Mouse (Mus musculus) C2C12 (cell line): ENCODE data around the gene Sdhc. TPM values are rescaled to one million over a fixed set of nuclear protein-coding genes. Genes with fewer than 3 reads are reported as not detected.

Source experiments
- H3K27me3 ChIP-seq: one replicate; pipeline ENCODE4 v1.6.1; 2011; ENCODE audit not compliant: control insufficient read depth, insufficient read depth, insufficient read length
- H3K36me3 ChIP-seq: one replicate; pipeline ENCODE4 v1.6.1; 2011; ENCODE audit not compliant: control insufficient read depth, insufficient read depth
- H3K4me3 ChIP-seq: one replicate; pipeline ENCODE4 v1.5.1; 2011; ENCODE audit warnings: mild to moderate bottlenecking, control low read depth; ENCODE audit not compliant: poor library complexity, insufficient read depth, severe bottlenecking
- H3K79me2 ChIP-seq: one replicate; pipeline ENCODE4 v1.6.1; 2011; ENCODE audit not compliant: control insufficient read depth, insufficient read depth
- H3K79me3 ChIP-seq: one replicate; pipeline ENCODE4 v1.6.1; 2011; ENCODE audit warnings: low read depth, control low read depth
- H3ac ChIP-seq: one replicate; pipeline ENCODE3; 2011; ENCODE audit warnings: low read depth; ENCODE audit not compliant: control insufficient read depth, insufficient read length
- CEBPB ChIP-seq: IDR thresholded peaks from one replicate; pipeline ENCODE4 v1.6.1; 2011; ENCODE audit warnings: low read depth, mild to moderate bottlenecking, control low read depth, moderate library complexity
- CTCF ChIP-seq: IDR thresholded peaks from one replicate; pipeline ENCODE4 v1.5.1; 2011; ENCODE audit not compliant: control insufficient read depth, insufficient read depth, insufficient read length
- FOSL1 ChIP-seq: IDR thresholded peaks from one replicate; pipeline ENCODE4 v1.8.0; 2011; ENCODE audit warnings: mild to moderate bottlenecking, low read length; ENCODE audit not compliant: poor library complexity, insufficient read depth, severe bottlenecking
- MAX ChIP-seq: IDR thresholded peaks from one replicate; pipeline ENCODE4 v1.6.1; 2011; ENCODE audit warnings: mild to moderate bottlenecking, control low read depth
- MYOD1 ChIP-seq: IDR thresholded peaks from one replicate; pipeline ENCODE4 v1.6.1; 2011; ENCODE audit warnings: low read depth; ENCODE audit not compliant: control insufficient read depth, insufficient read length
- MYOG ChIP-seq: IDR thresholded peaks from one replicate; pipeline ENCODE4 v1.6.1; 2011; ENCODE audit not compliant: control insufficient read depth, insufficient read length; ENCODE audit errors: extremely low read depth
- USF1 ChIP-seq: IDR thresholded peaks from one replicate; pipeline ENCODE4 v1.6.1; 2011; ENCODE audit warnings: low read depth, mild to moderate bottlenecking, control low read depth, moderate library complexity
- long read RNA-seq, 2 experiments: library from polyadenylated mRNA; unstranded; transcript quantifications; one replicate each; pipeline ENCODE4 v2.0.0; 2019 to 2020
- polyA plus RNA-seq: library from polyadenylated mRNA; unstranded; fragments of >200 nt; fragmentation: generic; extraction: Trizol; gene quantifications from one replicate; pipeline ENCODE4 v1.2.1, GENCODE M21; 2012; ENCODE audit warnings: missing spikeins

The Sdhc gene
- 147 TPM for polyA plus RNA-seq
- long read RNA-seq, experiment 1, transcript Sdhc-202 (6 exons, 3,171 nt) = major isoform, 48 of 112 reads
- long read RNA-seq, experiment 1, partial matches to known transcripts = 60 of 112 reads
- long read RNA-seq, experiment 1, other reads (novel, unspliced or antisense) = 4 of 112 reads
- long read RNA-seq, experiment 2, transcript Sdhc-202 (6 exons, 3,171 nt) = major isoform, 5 of 9 reads
- long read RNA-seq, experiment 2, partial matches to known transcripts = 4 of 9 reads
- long read RNA-seq, experiment 2, other reads (novel, unspliced or antisense) = 0 of 9 reads

DNA sequence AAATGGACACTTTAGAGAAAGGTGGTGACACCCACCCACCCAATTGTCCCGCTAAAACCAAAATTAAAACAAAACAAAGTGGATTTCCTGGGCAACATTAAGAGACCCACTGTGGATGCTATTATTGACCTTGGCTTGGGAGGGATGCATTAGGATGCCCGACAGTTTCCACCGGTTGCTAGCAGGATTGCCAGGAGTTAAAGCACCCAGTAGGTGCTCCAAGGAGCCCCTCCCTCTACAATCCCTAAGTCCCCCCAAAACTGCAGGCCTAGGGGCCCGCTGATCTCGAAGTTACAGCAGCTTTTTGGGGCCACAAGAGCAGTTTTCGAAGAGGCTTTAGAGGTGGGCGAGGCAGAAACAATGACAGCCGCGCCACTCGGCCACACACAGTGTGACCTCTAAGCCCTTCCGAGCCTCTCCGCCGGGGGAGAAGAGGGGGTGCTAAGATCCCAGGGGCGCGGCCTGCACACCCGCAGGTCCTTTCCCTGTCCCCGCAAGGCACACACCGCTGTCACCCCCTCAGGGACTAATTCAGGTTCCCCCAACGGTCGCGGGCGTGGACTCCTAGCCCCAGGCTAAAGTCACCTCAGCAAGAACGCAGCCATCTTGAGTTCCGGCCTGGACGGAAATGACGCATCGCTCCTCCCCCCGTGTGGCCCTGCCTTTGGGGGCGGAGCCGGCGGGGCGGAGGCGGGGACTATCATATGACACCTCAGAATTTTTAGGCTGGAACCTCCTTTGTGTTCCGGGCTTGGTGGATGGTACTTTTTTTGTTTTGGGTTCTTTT lies at the start of gene Sdhc, which contains the start of gene Mpz:
Sdhc (minus strand) TSS at position 630 of the 787 bp plus-strand sequence.
Mpz (plus strand) TSS at position 738 of the 787 bp plus-strand sequence.
- TF ChIP-seq USF1 = no peak
- no peak for TF ChIP-seq CEBPB
- TF ChIP-seq MYOG = no peak
- TF ChIP-seq MAX = no peak
- peaks cover 4% of the 10 kb centered on the region for H3K36me3 ChIP-seq
- peaks cover 31% of the 10 kb centered on the region for H3K79me2 ChIP-seq
- peak within 1 kb of the TSS; percentile 92 for H3ac ChIP-seq
- no peaks in the 10 kb centered on the region for H3K27me3 ChIP-seq
- peaks cover 14% of the 10 kb centered on the region for H3K79me3 ChIP-seq
- peak within 1 kb of the TSS; percentile 93 for H3K4me3 ChIP-seq

DNA sequence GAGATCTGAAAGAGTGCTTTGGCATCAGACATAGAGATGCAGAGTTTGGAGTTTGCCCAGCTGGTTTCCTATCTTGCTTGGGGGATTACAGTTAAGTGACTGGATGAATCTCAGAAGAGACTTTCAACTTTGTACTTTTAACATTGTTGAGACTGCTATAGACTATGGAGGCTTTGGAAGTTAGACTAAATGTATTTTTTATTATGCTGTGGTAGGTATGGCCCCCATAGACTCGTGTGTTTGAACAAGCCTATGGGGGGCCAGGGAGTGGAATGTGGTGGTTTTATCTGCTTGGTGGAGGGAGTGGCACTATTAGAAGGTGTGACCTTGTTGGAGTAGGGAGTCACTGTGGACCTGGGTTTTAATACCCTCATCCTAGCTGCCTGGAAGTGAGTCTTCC lies 49.1 kb upstream of the Sdhc start:
- TF ChIP-seq CEBPB = no peak
- TF ChIP-seq USF1 = no peak
- no peak for TF ChIP-seq MYOG
- TF ChIP-seq MYOD1 = no peak
- no peak for TF ChIP-seq CTCF
- TF ChIP-seq FOSL1 = no peak
- no peak for TF ChIP-seq MAX
- Histone ChIP-seq H3K79me2 (no peaks in the 10 kb centered on the region), H3ac (no peak overlapping the region), H3K4me3 (no peak overlapping the region), H3K36me3 (no peaks in the 10 kb centered on the region), H3K79me3 (no peaks in the 10 kb centered on the region), H3K27me3 (no peaks in the 10 kb centered on the region)

DNA sequence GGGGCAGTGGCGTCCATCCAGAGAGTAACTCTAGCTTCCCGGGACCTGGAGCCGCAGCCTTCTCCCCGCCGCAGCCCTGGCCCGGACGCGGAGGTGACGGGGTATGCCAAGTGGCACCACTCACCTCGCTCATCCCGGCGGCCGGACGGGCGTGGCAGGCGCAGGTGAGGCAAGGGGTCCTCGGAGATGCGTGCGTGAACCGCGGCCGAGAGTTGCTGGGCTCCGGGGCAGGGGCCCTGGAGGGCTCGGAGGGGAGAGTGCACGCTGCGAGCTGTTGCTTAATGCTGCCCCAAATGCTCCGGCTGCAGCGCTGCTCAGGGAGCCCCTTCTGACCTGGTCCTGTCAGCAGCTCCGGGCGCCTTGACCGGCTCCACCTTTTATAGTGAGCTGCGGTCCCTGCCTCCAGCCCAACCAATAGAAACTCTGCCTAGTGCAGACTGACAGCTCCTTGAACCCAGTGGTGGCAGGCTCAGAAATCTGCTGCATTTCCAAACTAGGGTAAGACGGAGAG lies 45.5 kb upstream of the Sdhc start, which contains the start of gene Pcp4l1:
Pcp4l1 (minus strand) TSS at position 382 of the 511 bp plus-strand sequence.
- Histone ChIP-seq H3K36me3 (no peaks in the 10 kb centered on the region), H3ac (no peak within 1 kb of the TSS), H3K79me2 (no peaks in the 10 kb centered on the region), H3K27me3 (no peaks in the 10 kb centered on the region), H3K79me3 (no peaks in the 10 kb centered on the region), H3K4me3 (no peak within 1 kb of the TSS)
- no peak for TF ChIP-seq FOSL1
- no peak for TF ChIP-seq MYOG
- no peak for TF ChIP-seq CTCF
- no peak for TF ChIP-seq CEBPB
- no peak for TF ChIP-seq MAX
- TF ChIP-seq MYOD1 = no peak
- TF ChIP-seq USF1 = no peak

DNA sequence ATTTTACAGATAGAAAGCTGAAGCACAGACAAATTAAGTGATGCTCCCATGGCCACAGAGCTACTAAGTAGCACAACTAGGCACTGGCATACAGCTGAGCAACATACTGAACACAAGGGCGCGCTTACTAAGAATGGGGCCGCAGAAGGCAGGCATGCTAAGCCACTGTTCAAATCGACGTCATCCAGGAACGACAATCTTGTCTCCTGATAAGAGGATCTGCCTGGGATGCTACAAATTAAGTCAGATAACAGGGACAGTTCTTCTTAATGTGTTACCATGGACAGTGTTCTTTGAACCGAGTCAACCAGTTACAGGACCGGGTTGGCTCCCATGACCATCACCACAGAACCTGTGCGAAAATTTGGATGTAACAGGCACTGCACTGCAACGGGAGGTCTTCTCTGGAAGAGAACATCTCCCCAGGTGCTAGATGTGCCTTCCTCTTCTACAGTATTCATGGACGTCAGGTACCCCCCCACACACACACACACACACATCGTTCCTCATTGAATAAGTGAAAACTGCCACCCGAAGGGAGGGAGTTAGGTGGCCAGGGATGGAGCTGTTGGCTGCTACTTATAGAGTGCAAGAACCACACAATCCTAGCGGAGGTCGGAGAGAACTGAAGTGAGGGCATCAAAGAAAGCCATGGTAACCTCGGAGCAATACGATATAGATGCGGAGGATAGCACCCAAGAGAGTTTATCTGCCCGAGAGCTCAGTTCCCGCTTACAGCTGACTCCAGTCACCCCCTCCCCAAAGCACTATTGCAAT lies 44.8 kb upstream of the Sdhc start:
- no peak overlapping the region for H3K4me3 ChIP-seq
- H3K36me3 ChIP-seq = no peaks in the 10 kb centered on the region
- H3ac ChIP-seq = no peak overlapping the region
- H3K27me3 ChIP-seq = no peaks in the 10 kb centered on the region
- H3K79me2 ChIP-seq = no peaks in the 10 kb centered on the region
- TF ChIP-seq USF1 (no peak), MYOG (no peak), MAX (no peak), MYOD1 (no peak), CEBPB (no peak), CTCF (no peak), FOSL1 (no peak)
- no peaks in the 10 kb centered on the region for H3K79me3 ChIP-seq

DNA sequence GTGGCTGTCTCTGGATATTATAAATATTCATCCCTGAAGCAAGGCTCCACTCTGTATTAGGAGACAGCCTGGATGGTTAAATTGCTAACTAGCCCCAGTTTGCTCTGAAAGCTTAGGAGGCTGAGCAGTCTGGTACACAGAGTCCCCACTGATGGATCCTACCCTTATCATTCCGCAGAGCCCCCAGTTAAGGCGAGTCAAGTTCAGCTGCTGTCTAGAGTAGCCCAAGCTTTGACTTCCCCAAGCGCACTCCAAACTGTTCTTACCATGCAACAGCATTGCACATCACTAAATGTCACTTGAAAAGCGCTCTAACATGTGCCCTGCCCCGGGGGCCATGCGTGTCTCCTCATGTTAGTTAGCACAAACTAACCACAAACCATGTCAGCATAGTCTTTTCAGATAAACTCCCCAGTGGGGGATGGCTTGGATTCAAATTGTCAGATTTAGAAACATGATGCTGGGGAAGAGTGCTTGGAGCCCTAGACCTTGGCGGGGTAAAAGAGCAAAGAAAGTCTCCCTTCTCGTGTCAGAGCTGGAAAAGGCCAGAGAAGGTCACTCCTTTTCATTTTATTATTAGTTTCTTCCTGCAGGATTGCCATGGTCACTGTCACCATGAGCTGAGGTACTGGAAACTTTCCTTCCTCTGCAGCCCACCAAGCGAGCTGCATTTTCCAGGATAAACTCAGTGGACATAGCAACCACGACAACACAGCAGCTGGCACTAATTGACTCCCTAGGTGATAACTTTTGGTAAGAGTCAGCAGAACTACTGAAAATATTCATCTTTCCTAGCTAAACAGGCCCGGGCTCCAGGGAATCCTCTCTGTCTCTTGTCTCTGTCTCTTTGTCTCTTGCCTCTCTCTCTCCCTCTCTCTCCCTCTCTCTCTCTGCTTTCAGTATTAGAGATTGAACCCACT lies 43.8 kb upstream of the Sdhc start:
- TF ChIP-seq USF1 = no peak
- TF ChIP-seq MYOG = no peak
- TF ChIP-seq CTCF = no peak
- no peak for TF ChIP-seq MYOD1
- TF ChIP-seq MAX = no peak
- no peak for TF ChIP-seq FOSL1
- TF ChIP-seq CEBPB = no peak
- no peaks in the 10 kb centered on the region for H3K27me3 ChIP-seq
- no peaks in the 10 kb centered on the region for H3K79me3 ChIP-seq
- H3K79me2 ChIP-seq = no peaks in the 10 kb centered on the region
- H3ac ChIP-seq = no peak overlapping the region
- H3K4me3 ChIP-seq = no peak overlapping the region
- H3K36me3 ChIP-seq = no peaks in the 10 kb centered on the region
